Mouse (Mus musculus) stomach, postnatal 0 days (tissue): ENCODE data around the gene Casp2.

Experiments used
- CTCF ChIP-seq: IDR thresholded peaks from 2 replicates; pipeline ENCODE4 v1.5.1; 2016; ENCODE audit warnings: antibody characterized with exemption, low read depth, mild to moderate bottlenecking, moderate library complexity
- EP300 ChIP-seq: optimal IDR thresholded peaks from 2 replicates; pipeline ENCODE3; 2016; ENCODE audit warnings: antibody characterized with exemption

DNA sequence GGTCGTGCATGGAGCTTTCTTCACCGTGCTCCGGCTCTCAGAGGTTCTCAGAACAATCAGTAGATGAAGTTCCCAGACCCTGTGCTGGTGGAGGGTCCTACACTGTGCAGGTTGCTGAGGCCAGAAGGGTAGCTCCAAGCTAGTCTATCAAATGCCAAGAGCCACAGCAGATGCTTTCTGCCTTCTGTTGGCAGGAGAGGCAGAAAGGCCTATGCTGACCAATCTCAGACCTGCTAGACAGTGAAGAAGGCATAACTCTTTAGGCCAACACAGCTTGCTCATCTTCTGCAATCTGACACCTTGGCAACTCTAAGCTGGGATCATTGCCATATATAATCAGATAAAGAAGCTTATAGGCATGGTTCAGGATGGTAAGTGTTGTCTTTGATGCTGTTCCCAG, 65.4 kb downstream of the Casp2 start:
- TF ChIP-seq CTCF = no peak
- no peak for TF ChIP-seq EP300
